Mouse (Mus musculus): ENCODE data around the gene Sec24d. TPM values are rescaled to one million over a fixed set of nuclear protein-coding genes. Genes with fewer than 3 reads are reported as not detected.

Sec24d gene
- polyA plus RNA-seq, 1 experiment from 2014 or later: 70.1 TPM

GRCm38 (mm10) chr3:123244376-123244775 is 22.9 kb upstream of the Sec24d start:
- Histone ChIP-seq H3K4me3 (ENCODE audit: low read length) (no peak overlapping the region), H3K27ac (ENCODE audit: low read length) (no peak overlapping the region), H3K9me3 (ENCODE audit: low read length) (no peaks in the 10 kb centered on the region), H3K4me1 (ENCODE audit: insufficient read depth, low read length) (0 out of 2 replicates have a peak, but pooled peaks cover 8% of the 10 kb centered on the region), H3K4me2 (replicated peaks; ENCODE audit: low read depth, low read length) (no peak overlapping the region), H3K36me3 (ENCODE audit: insufficient read depth, low read length) (no peaks in the 10 kb centered on the region), H3K27me3 (ENCODE audit: insufficient read depth, low read length) (no peaks in the 10 kb centered on the region), H3K9ac (replicated peaks; ENCODE audit: low read length) (no peak overlapping the region)
- WGBS: 34% methylated on average over 5 of the region's 5 CpGs
- no peak for ATAC-seq (ENCODE audit: low FRiP score, low TSS enrichment)

- H3K9me3 ChIP-seq (ENCODE audit: low read length): no peaks in the 10 kb centered on the region
- H3K4me3 ChIP-seq (ENCODE audit: low read length): no peak overlapping the region
- ATAC-seq (ENCODE audit: low FRiP score, low TSS enrichment): no peak
- no peaks in the 10 kb centered on the region for H3K27me3 ChIP-seq (ENCODE audit: insufficient read depth, low read length)
- WGBS: 23% methylated on average over 4 of the region's 4 CpGs
- H3K27ac ChIP-seq (ENCODE audit: low read length): no peak overlapping the region
- no peak overlapping the region for H3K9ac ChIP-seq (replicated peaks; ENCODE audit: low read length)
- 0 out of 2 replicates have a peak, but pooled peaks cover 8% of the 10 kb centered on the region for H3K4me1 ChIP-seq (ENCODE audit: insufficient read depth, low read length)
- H3K36me3 ChIP-seq (ENCODE audit: insufficient read depth, low read length): no peaks in the 10 kb centered on the region
- H3K4me2 ChIP-seq (replicated peaks; ENCODE audit: low read depth, low read length): no peak overlapping the region
These were observed 21.6 kb upstream of the Sec24d start for GRCm38 (mm10) chr3:123245646-123246045.

- Histone ChIP-seq H3K4me1 (ENCODE audit: insufficient read depth, low read length) (no peaks in the 10 kb centered on the region), H3K9ac (replicated peaks; ENCODE audit: low read length) (no peak overlapping the region), H3K4me3 (ENCODE audit: low read length) (no peak overlapping the region), H3K27me3 (ENCODE audit: insufficient read depth, low read length) (no peaks in the 10 kb centered on the region), H3K9me3 (ENCODE audit: low read length) (no peaks in the 10 kb centered on the region), H3K27ac (ENCODE audit: low read length) (no peak overlapping the region), H3K36me3 (ENCODE audit: insufficient read depth, low read length) (no peaks in the 10 kb centered on the region), H3K4me2 (replicated peaks; ENCODE audit: low read depth, low read length) (no peak overlapping the region)
- 79% methylated on average over 11 of the region's 11 CpGs for WGBS
- ATAC-seq (ENCODE audit: low FRiP score, low TSS enrichment): no peak
These were observed 10.8 kb upstream of the Sec24d start for GRCm38 (mm10) chr3:123256181-123257101.

- ATAC-seq (ENCODE audit: low FRiP score, low TSS enrichment): no peak
- Histone ChIP-seq H3K4me1 (ENCODE audit: insufficient read depth, low read length) (no peaks in the 10 kb centered on the region), H3K27me3 (ENCODE audit: insufficient read depth, low read length) (no peaks in the 10 kb centered on the region), H3K4me3 (ENCODE audit: low read length) (no peak overlapping the region), H3K27ac (ENCODE audit: low read length) (no peak overlapping the region), H3K9ac (replicated peaks; ENCODE audit: low read length) (no peak overlapping the region), H3K4me2 (replicated peaks; ENCODE audit: low read depth, low read length) (no peak overlapping the region), H3K9me3 (ENCODE audit: low read length) (no peaks in the 10 kb centered on the region), H3K36me3 (ENCODE audit: insufficient read depth, low read length) (no peaks in the 10 kb centered on the region)
- WGBS: 77% methylated on average over 4 of the region's 4 CpGs
These were observed 8.5 kb upstream of the Sec24d start for GRCm38 (mm10) chr3:123258709-123259108.

- Histone ChIP-seq H3K4me3 (ENCODE audit: low read length) (peak overlapping the region; percentile 45), H3K27ac (ENCODE audit: low read length) (no peak overlapping the region), H3K36me3 (ENCODE audit: insufficient read depth, low read length) (peaks cover under 1% of the 10 kb centered on the region; the same call in 1 of the 2 replicates), H3K9ac (replicated peaks; ENCODE audit: low read length) (peak overlapping the region; percentile 56), H3K4me1 (ENCODE audit: insufficient read depth, low read length) (peaks cover 9% of the 10 kb centered on the region; the same call in 1 of the 2 replicates), H3K27me3 (ENCODE audit: insufficient read depth, low read length) (0 out of 2 replicates have a peak, but pooled peaks cover 3% of the 10 kb centered on the region), H3K4me2 (replicated peaks; ENCODE audit: low read depth, low read length) (peak overlapping the region; percentile 39), H3K9me3 (ENCODE audit: low read length) (no peaks in the 10 kb centered on the region)
- 45% methylated on average over 6 of the region's 6 CpGs for WGBS
- ATAC-seq (ENCODE audit: low FRiP score, low TSS enrichment): no peak
These were observed 2.5 kb upstream of the Sec24d start for GRCm38 (mm10) chr3:123264706-123265105.

- Histone ChIP-seq H3K4me3 (ENCODE audit: low read length) (peak overlapping the region; percentile 78), H3K36me3 (ENCODE audit: insufficient read depth, low read length) (peaks cover 17% of the 10 kb centered on the region), H3K9ac (replicated peaks; ENCODE audit: low read length) (peak overlapping the region; percentile 81), H3K27ac (ENCODE audit: low read length) (peak overlapping the region; percentile 74), H3K9me3 (ENCODE audit: low read length) (no peaks in the 10 kb centered on the region), H3K4me1 (ENCODE audit: insufficient read depth, low read length) (peaks cover 9% of the 10 kb centered on the region; the same call in 1 of the 2 replicates), H3K4me2 (replicated peaks; ENCODE audit: low read depth, low read length) (peak overlapping the region; percentile 83), H3K27me3 (ENCODE audit: insufficient read depth, low read length) (0 out of 2 replicates have a peak, but pooled peaks cover 3% of the 10 kb centered on the region)
- ATAC-seq (ENCODE audit: low FRiP score, low TSS enrichment): peak; percentile 79
- WGBS: 0% methylated on average over 25 of the region's 25 CpGs
These were observed 516 bp downstream of the Sec24d start for GRCm38 (mm10) chr3:123267741-123268201.

GRCm38 (mm10) chr3:123282866-123283615 is 15.8 kb downstream of the Sec24d start:
- 89% methylated on average over 12 of the region's 12 CpGs for WGBS
- Histone ChIP-seq H3K4me2 (replicated peaks; ENCODE audit: low read depth, low read length) (no peak overlapping the region), H3K27ac (ENCODE audit: low read length) (no peak overlapping the region), H3K9ac (replicated peaks; ENCODE audit: low read length) (no peak overlapping the region), H3K4me3 (ENCODE audit: low read length) (no peak overlapping the region), H3K9me3 (ENCODE audit: low read length) (no peaks in the 10 kb centered on the region), H3K4me1 (ENCODE audit: insufficient read depth, low read length) (no peaks in the 10 kb centered on the region), H3K27me3 (ENCODE audit: insufficient read depth, low read length) (no peaks in the 10 kb centered on the region), H3K36me3 (ENCODE audit: insufficient read depth, low read length) (peaks cover 48% of the 10 kb centered on the region)
- ATAC-seq (ENCODE audit: low FRiP score, low TSS enrichment): no peak

- H3K36me3 ChIP-seq (ENCODE audit: insufficient read depth, low read length): peaks cover 43% of the 10 kb centered on the region
- ATAC-seq (ENCODE audit: low FRiP score, low TSS enrichment): no peak
These were observed 17.0 kb downstream of the Sec24d start for GRCm38 (mm10) chr3:123284284-123284683.

GRCm38 (mm10) chr3:123285649-123286048 is 18.4 kb downstream of the Sec24d start:
- Histone ChIP-seq H3K36me3 (ENCODE audit: insufficient read depth, low read length) (peaks cover 35% of the 10 kb centered on the region), H3K27ac (ENCODE audit: low read length) (no peak overlapping the region), H3K4me3 (ENCODE audit: low read length) (no peak overlapping the region), H3K27me3 (ENCODE audit: insufficient read depth, low read length) (no peaks in the 10 kb centered on the region), H3K9ac (replicated peaks; ENCODE audit: low read length) (no peak overlapping the region), H3K9me3 (ENCODE audit: low read length) (no peaks in the 10 kb centered on the region), H3K4me1 (ENCODE audit: insufficient read depth, low read length) (no peaks in the 10 kb centered on the region), H3K4me2 (replicated peaks; ENCODE audit: low read depth, low read length) (no peak overlapping the region)
- ATAC-seq (ENCODE audit: low FRiP score, low TSS enrichment): no peak

More at GRCm38 (mm10) chr3:123284284-123284683, 17.0 kb downstream of the Sec24d start:
- no peak overlapping the region for H3K4me3 ChIP-seq (ENCODE audit: low read length)
- WGBS: 95% methylated on average over 5 of the region's 5 CpGs
- H3K9ac ChIP-seq (replicated peaks; ENCODE audit: low read length): no peak overlapping the region
- no peak overlapping the region for H3K4me2 ChIP-seq (replicated peaks; ENCODE audit: low read depth, low read length)
- H3K9me3 ChIP-seq (ENCODE audit: low read length): no peaks in the 10 kb centered on the region
- H3K27me3 ChIP-seq (ENCODE audit: insufficient read depth, low read length): no peaks in the 10 kb centered on the region
- no peak overlapping the region for H3K27ac ChIP-seq (ENCODE audit: low read length)
- H3K4me1 ChIP-seq (ENCODE audit: insufficient read depth, low read length): no peaks in the 10 kb centered on the region

Data from kidney, embryonic 16.5 days (tissue).